Mouse (Mus musculus) neural tube, embryonic 13.5 days (tissue): ENCODE data around the gene Zfp366. TPM values are rescaled to one million over a fixed set of nuclear protein-coding genes. Genes with fewer than 3 reads are reported as not detected.

ENCODE experiments used
- ATAC-seq: fragments of 200-750 bp; cut with Nextera tagmentation; 2 replicates; pipeline ENCODE4 v1.8.0; 2017; ENCODE audit warnings: low read depth, mild to moderate bottlenecking, moderate TSS enrichment, moderate library complexity
- H3K27ac ChIP-seq: fragments of 300-500 bp; sonication (generic); replicated peaks from 2 replicates; pipeline ENCODE4 v1.5.1; 2015; ENCODE audit warnings: moderate library complexity, mild to moderate bottlenecking, inconsistent platforms
- H3K27me3 ChIP-seq: fragments of 300-500 bp; sonication (generic); 2 replicates; pipeline ENCODE4 v1.6.1; 2015; ENCODE audit warnings: mild to moderate bottlenecking, inconsistent platforms
- H3K36me3 ChIP-seq: fragments of 300-500 bp; sonication (generic); 2 replicates; pipeline ENCODE4 v1.6.1; 2015; ENCODE audit warnings: mild to moderate bottlenecking, inconsistent platforms
- H3K4me1 ChIP-seq: fragments of 300-500 bp; sonication (generic); replicated peaks from 2 replicates; pipeline ENCODE4 v1.6.1; 2015; ENCODE audit warnings: inconsistent platforms
- H3K4me2 ChIP-seq: fragments of 300-500 bp; sonication (generic); 2 replicates; pipeline ENCODE4 v1.6.1; 2015; ENCODE audit warnings: inconsistent platforms, mild to moderate bottlenecking, moderate library complexity
- H3K4me3 ChIP-seq: fragments of 300-500 bp; sonication (generic); 2 replicates; pipeline ENCODE4 v1.5.1; 2015; ENCODE audit warnings: mild to moderate bottlenecking, inconsistent platforms
- H3K9ac ChIP-seq: fragments of 300-500 bp; sonication (generic); 2 replicates; pipeline ENCODE4 v1.6.1; 2015; ENCODE audit warnings: moderate library complexity, mild to moderate bottlenecking, inconsistent platforms
- H3K9me3 ChIP-seq: fragments of 300-500 bp; sonication (generic); 2 replicates; pipeline ENCODE4 v1.6.1; 2016; ENCODE audit warnings: inconsistent platforms
- WGBS: fragments of 180-500 bp; shearing (Covaris S2); methylation state at CpG from one replicate; pipeline ENCODE4 v1.1.7; 2015; 5-methylcytosine and 5-hydroxymethylcytosine counted together
- polyA plus RNA-seq: library from polyadenylated mRNA; unstranded; fragments of >200 nt; fragmentation: Nextera tagmentation; extraction: Ambion mirVana; gene quantifications from 2 replicates; pipeline ENCODE4 v1.2.1, GENCODE M21; 2015

Gene Zfp366
- polyA plus RNA-seq, 1 experiment from 2014 or later: 0.56 TPM

DNA sequence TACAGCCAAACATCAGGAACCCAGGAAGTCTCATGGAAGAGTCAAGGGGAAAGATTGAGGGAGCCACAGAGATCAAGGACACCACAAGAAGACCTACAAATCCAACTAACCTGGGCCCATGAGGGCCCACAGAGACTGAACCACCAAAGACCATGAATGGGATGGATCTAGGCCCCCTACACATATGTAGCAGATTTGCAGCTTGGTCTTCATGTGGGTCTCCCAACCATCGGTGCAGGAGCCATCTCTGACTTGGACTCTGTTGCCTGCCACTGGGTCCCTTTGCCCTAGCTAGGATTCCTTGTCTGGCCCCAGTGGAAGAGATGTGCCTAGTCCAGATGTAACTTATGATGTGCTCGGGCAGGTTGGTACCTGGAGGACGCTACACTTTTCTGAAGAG, 87.4 kb downstream of the Zfp366 start:
- H3K9ac ChIP-seq: no peak overlapping the region
- H3K27ac ChIP-seq: no peak overlapping the region
- H3K36me3 ChIP-seq: no peaks in the 10 kb centered on the region
- 94% methylated on average over 3 of the region's 3 CpGs for WGBS
- H3K4me2 ChIP-seq: no peak overlapping the region
- H3K4me1 ChIP-seq: no peaks in the 10 kb centered on the region
- H3K27me3 ChIP-seq: no peaks in the 10 kb centered on the region
- no peak for ATAC-seq
- no peak overlapping the region for H3K4me3 ChIP-seq
- no peaks in the 10 kb centered on the region for H3K9me3 ChIP-seq

DNA sequence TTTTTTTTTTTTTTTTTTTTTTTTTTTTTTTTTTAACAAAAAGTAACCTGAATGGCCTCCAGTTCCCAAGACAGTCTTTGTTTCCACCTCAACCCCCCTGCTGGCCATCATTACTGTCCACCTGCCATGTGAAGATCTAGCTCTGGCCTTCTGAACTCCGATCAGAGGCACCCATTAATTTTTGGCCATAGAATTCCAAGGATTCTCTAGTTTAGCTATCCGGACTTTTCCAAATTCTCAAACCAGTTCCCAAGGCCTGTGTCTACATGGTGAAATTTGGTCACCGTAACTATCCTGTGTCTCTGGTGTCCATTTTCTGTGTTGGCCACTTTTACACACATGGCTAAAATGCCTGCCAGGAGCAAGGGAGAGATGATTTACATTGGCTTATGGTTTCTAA, 92.9 kb downstream of the Zfp366 start:
- no peak for ATAC-seq

DNA sequence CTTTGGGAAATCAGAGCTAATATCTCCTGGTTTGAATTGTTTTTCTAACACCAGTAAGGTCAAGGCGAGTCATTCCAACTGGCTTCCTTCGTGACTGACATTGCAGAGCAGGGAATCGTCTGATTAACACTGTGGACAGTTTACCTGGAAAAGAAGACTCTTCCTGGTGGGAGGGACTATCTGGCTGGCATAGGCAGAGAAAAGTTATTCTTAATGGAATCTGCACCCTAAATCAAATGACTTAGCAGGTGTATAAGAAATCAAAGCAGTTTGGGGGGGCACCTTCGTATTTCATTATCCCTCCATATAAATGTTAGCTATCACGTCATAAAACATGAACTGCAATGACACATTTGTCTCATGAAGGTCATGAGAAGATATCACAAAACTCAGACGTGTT, 93.9 kb downstream of the Zfp366 start:
- Histone ChIP-seq H3K36me3 (no peaks in the 10 kb centered on the region), H3K9me3 (no peaks in the 10 kb centered on the region), H3K9ac (no peak overlapping the region), H3K4me2 (no peak overlapping the region), H3K27me3 (no peaks in the 10 kb centered on the region), H3K4me1 (peaks cover 13% of the 10 kb centered on the region), H3K4me3 (no peak overlapping the region), H3K27ac (no peak overlapping the region)
- 82% methylated on average over 6 of the region's 6 CpGs for WGBS
- ATAC-seq: no peak

More for the DNA sequence above, 92.9 kb downstream of the Zfp366 start:
- H3K9me3 ChIP-seq: no peaks in the 10 kb centered on the region
- no peak overlapping the region for H3K4me3 ChIP-seq
- H3K4me2 ChIP-seq: no peak overlapping the region
- no peak overlapping the region for H3K27ac ChIP-seq
- H3K36me3 ChIP-seq: no peaks in the 10 kb centered on the region
- H3K27me3 ChIP-seq: no peaks in the 10 kb centered on the region
- WGBS: 99% methylated on average over 3 of the region's 3 CpGs
- H3K9ac ChIP-seq: no peak overlapping the region
- H3K4me1 ChIP-seq: 0 out of 2 replicates have a peak, but pooled peaks cover 4% of the 10 kb centered on the region

DNA sequence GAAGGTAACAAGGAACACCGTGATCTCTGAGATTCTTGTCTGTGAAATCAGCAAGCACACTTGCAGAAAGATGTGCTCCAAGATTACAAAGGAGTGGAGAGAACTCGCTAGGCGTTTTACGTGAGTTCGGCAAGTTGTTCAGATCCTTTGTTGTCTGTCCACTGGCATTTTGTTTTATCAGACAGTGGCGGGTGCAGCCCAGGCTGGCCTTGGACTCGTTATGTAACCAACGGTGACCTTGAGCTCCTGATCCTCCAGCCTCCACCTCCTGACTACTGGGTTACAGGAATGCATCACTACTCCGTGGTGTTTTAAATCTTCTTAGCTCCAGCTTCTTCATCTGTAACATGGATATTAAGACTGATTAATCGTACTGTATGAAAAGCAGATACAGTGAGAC, 94.7 kb downstream of the Zfp366 start:
- WGBS: 75% methylated on average over 10 of the region's 10 CpGs
- no peak overlapping the region for H3K4me2 ChIP-seq
- H3K36me3 ChIP-seq: no peaks in the 10 kb centered on the region
- no peaks in the 10 kb centered on the region for H3K9me3 ChIP-seq
- no peak overlapping the region for H3K4me3 ChIP-seq
- no peak overlapping the region for H3K27ac ChIP-seq
- no peaks in the 10 kb centered on the region for H3K27me3 ChIP-seq
- H3K9ac ChIP-seq: no peak overlapping the region
- no peak for ATAC-seq
- H3K4me1 ChIP-seq: peaks cover 21% of the 10 kb centered on the region

GRCm38 (mm10) chr13:99282961-99283360, 98.3 kb downstream of the Zfp366 start:
- H3K27ac ChIP-seq: no peak overlapping the region
- H3K36me3 ChIP-seq: no peaks in the 10 kb centered on the region
- 83% methylated on average over 6 of the region's 6 CpGs for WGBS
- no peaks in the 10 kb centered on the region for H3K27me3 ChIP-seq
- no peaks in the 10 kb centered on the region for H3K9me3 ChIP-seq
- H3K4me1 ChIP-seq: peaks cover 35% of the 10 kb centered on the region
- no peak for ATAC-seq
- no peak overlapping the region for H3K4me2 ChIP-seq
- no peak overlapping the region for H3K9ac ChIP-seq
- H3K4me3 ChIP-seq: no peak overlapping the region

DNA sequence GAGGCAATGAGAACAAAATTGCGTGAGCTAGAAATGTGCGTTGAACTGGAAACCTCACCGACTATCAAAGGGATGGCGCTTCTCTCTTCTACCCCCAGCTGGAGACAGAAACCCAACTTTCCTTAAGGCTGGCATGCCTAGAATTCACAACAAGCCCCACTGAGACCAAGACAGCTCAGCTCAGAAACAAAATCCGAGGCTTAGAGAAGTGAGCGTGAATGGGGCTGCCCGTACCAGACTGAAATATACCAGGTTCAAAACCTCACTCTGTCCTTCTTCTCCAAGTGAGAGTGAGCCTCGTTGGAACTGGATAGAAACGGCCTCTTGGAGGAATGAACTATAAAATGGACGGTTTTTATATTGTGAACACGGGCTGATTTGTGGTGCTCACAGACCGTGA, 99.3 kb downstream of the Zfp366 start:
- Histone ChIP-seq H3K9ac (no peak overlapping the region), H3K4me2 (peak overlapping the region; percentile 33), H3K4me1 (peaks cover 35% of the 10 kb centered on the region), H3K36me3 (no peaks in the 10 kb centered on the region), H3K27ac (peak overlapping the region; percentile 81), H3K9me3 (no peaks in the 10 kb centered on the region), H3K4me3 (no peak overlapping the region), H3K27me3 (no peaks in the 10 kb centered on the region)
- WGBS: 56% methylated on average over 12 of the region's 12 CpGs
- ATAC-seq: 0 out of 2 replicates have a peak, but pooled peaks have one; percentile 27

DNA sequence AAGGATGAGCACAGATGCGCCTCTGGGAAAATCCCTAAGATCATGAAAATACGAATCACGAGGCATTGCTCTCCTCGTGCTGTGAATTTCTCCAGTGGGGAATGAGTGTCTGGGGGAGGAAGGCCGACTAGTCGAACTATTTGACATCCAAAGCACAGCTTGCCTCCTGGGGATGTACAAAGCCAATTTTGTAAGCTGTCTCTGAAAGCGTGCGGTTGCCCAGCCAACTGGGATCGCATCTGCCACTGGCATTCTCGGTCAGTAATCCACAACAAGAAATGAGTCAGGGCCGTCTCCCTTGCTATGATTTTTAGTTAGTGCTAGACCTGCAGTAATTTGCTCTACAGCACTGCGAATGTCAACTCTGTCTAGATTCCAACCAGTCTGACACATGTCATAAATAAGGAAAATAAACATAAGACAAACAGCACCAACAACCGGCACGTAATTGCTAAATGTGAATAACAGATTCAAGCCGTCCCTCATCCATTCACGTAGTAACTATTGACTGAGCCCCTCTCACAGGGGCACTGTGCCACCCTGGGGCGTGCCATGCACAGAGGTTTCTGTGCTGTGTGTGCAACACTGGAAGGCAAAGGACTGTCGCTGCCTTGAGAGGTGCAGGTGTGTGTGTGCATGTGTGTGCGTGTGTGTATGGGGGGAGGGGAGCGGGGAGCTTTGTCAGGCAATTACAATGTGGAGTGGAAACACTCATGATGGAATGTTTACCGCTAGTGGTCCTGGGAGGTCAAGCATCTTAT, 100.0 kb downstream of the Zfp366 start:
- 44% methylated on average over 21 of the region's 21 CpGs for WGBS

DNA sequence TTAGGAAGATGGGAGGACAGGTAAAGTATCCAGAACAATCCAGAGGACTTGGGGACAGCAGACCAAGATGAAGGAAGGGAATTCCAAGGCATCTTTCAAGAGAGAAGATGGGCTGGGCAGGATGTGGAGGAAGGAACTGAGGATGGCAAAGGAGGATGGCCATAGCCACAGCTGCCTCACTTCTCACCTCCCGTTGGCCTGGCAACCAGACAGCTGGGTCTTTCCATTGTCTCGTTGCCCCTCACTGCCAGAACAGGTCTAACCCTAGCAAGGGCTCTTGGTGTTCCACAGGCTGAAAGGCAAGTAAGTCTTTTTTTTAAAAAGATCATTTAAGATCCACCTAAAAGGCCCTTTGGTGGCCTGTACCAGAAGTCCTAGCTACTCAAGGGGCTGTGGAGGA, 100.6 kb downstream of the Zfp366 start:
- Histone ChIP-seq H3K4me3 (no peak overlapping the region), H3K27me3 (no peaks in the 10 kb centered on the region), H3K9ac (no peak overlapping the region), H3K27ac (peak overlapping the region; percentile 81), H3K36me3 (no peaks in the 10 kb centered on the region), H3K4me1 (peaks cover 31% of the 10 kb centered on the region), H3K9me3 (no peaks in the 10 kb centered on the region), H3K4me2 (no peak overlapping the region)
- ATAC-seq: no peak
- 49% methylated on average over 2 of the region's 2 CpGs for WGBS

More for the DNA sequence above, 100.0 kb downstream of the Zfp366 start:
- Histone ChIP-seq H3K4me2 (peak overlapping the region; percentile 33), H3K9ac (no peak overlapping the region), H3K4me1 (peaks cover 31% of the 10 kb centered on the region), H3K27me3 (no peaks in the 10 kb centered on the region), H3K27ac (peak overlapping the region; percentile 81), H3K9me3 (no peaks in the 10 kb centered on the region), H3K36me3 (no peaks in the 10 kb centered on the region), H3K4me3 (no peak overlapping the region)
- ATAC-seq: peak; percentile 88

DNA sequence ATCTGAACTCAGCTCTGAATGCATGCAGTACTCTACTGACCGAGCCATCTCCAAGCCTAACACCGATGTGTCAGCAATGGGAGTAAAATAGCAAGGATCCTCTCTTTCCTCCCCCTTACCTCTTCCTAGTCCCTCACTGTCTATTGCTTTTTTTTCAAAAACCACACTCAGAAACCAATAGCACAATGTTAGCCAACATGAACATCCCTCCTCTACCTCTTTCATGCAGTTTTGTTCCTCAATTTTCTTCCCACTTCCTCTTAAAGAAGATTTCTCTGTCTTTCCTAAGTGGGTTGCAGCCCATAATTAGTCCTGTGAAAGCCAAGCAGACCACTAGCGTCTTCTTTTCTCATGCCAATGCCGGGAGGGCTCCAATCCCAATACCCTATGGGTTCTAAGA, 102.6 kb downstream of the Zfp366 start:
- Histone ChIP-seq H3K27me3 (no peaks in the 10 kb centered on the region), H3K4me2 (no peak overlapping the region), H3K9me3 (no peaks in the 10 kb centered on the region), H3K27ac (no peak overlapping the region), H3K9ac (no peak overlapping the region), H3K36me3 (no peaks in the 10 kb centered on the region), H3K4me1 (peaks cover 31% of the 10 kb centered on the region), H3K4me3 (no peak overlapping the region)
- WGBS: 88% methylated on average over 4 of the region's 4 CpGs
- ATAC-seq: no peak

DNA sequence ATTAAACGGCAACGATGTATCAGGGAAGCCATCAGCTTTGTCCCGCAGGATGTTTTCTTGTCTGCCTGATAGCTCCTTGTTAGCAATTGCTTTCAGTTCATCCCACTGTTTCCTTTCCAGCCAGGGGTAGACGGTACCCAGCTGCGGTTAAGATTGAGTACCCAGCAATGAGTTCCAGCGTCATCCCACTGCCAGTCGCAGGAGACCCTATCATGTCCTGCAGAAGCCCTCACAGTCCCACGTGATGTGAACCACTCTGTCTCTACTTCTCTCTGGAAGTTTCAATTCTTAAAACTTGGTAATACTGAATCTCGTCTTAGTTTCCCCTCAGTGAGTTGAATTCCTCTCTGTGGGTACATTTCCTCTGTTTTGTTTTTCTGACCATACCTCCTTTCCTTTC, 103.2 kb downstream of the Zfp366 start:
- ATAC-seq: no peak

DNA sequence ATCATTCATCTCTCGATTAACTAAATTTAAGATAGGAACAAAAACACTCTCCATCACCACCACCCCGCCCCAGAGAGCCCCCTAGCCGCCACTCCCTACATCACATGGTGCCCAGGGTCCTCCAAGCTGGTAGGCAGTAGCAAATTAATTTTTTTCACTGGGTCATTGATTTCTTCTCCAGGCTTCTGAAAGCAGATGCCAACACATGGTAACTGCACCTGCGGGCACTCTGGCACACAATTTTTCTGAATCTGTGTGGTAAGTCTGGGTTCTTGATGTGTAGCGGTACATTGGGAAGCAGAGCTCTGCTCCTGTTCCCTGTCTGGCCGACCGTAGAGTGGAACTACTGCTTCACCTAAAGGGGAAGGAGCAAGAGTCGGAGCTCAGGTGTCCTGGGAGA, 106.1 kb downstream of the Zfp366 start:
- no peak overlapping the region for H3K4me3 ChIP-seq
- peaks cover under 1% of the 10 kb centered on the region; the same call in 1 of the 2 replicates for H3K4me1 ChIP-seq
- no peak overlapping the region for H3K9ac ChIP-seq
- no peak overlapping the region for H3K27ac ChIP-seq
- 93% methylated on average over 8 of the region's 8 CpGs for WGBS
- no peaks in the 10 kb centered on the region for H3K27me3 ChIP-seq
- H3K36me3 ChIP-seq: no peaks in the 10 kb centered on the region
- H3K9me3 ChIP-seq: no peaks in the 10 kb centered on the region
- ATAC-seq: no peak
- H3K4me2 ChIP-seq: no peak overlapping the region

More for the DNA sequence above, 103.2 kb downstream of the Zfp366 start:
- no peak overlapping the region for H3K4me2 ChIP-seq
- H3K4me3 ChIP-seq: no peak overlapping the region
- 80% methylated on average over 9 of the region's 9 CpGs for WGBS
- no peak overlapping the region for H3K27ac ChIP-seq
- no peaks in the 10 kb centered on the region for H3K27me3 ChIP-seq
- no peak overlapping the region for H3K9ac ChIP-seq
- peaks cover 30% of the 10 kb centered on the region for H3K4me1 ChIP-seq
- H3K9me3 ChIP-seq: no peaks in the 10 kb centered on the region
- H3K36me3 ChIP-seq: no peaks in the 10 kb centered on the region

- no peaks in the 10 kb centered on the region for H3K27me3 ChIP-seq
- H3K4me3 ChIP-seq: no peak overlapping the region
- H3K36me3 ChIP-seq: no peaks in the 10 kb centered on the region
- H3K4me2 ChIP-seq: no peak overlapping the region
- ATAC-seq: no peak
- H3K27ac ChIP-seq: no peak overlapping the region
- H3K9ac ChIP-seq: no peak overlapping the region
- no peaks in the 10 kb centered on the region for H3K4me1 ChIP-seq
- no peaks in the 10 kb centered on the region for H3K9me3 ChIP-seq
- 93% methylated on average over 13 of the region's 13 CpGs for WGBS
Measured at GRCm38 (mm10) chr13:99294176-99294575, 109.6 kb downstream of the Zfp366 start.

DNA sequence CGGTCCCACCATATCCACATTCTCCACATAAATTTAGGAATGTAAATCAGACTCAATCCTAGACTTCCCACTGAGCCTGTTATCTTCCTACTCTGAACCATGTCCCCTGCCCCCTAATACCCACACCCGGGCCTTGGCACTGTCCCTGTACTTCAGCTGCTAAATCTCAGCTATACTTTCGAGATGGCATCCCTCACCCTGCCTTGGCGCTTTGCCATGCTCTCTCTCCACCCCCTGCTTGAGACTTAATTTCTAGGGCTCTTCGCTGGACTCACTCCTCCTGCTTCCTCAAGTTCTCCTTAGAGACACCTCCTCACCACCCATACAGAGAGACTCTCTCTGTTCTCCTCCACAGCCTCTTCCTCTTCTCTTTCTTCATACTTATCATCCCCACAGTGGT, 115.3 kb downstream of the Zfp366 start:
- Histone ChIP-seq H3K27ac (no peak overlapping the region), H3K4me1 (no peaks in the 10 kb centered on the region), H3K4me2 (no peak overlapping the region), H3K9ac (no peak overlapping the region), H3K4me3 (no peak overlapping the region), H3K27me3 (no peaks in the 10 kb centered on the region), H3K9me3 (no peaks in the 10 kb centered on the region), H3K36me3 (no peaks in the 10 kb centered on the region)
- ATAC-seq: no peak
- 84% methylated on average over 5 of the region's 5 CpGs for whole genome bisulfite sequencing
